Mouse (Mus musculus) stomach, postnatal 0 days (tissue): Measurements from ENCODE around the gene Cacnb4.

ENCODE experiments used
- CTCF ChIP-seq: IDR thresholded peaks from 2 replicates; pipeline ENCODE4 v1.5.1; 2016; ENCODE audit warnings: antibody characterized with exemption, low read depth, mild to moderate bottlenecking, moderate library complexity
- EP300 ChIP-seq: optimal IDR thresholded peaks from 2 replicates; pipeline ENCODE3; 2016; ENCODE audit warnings: antibody characterized with exemption

DNA sequence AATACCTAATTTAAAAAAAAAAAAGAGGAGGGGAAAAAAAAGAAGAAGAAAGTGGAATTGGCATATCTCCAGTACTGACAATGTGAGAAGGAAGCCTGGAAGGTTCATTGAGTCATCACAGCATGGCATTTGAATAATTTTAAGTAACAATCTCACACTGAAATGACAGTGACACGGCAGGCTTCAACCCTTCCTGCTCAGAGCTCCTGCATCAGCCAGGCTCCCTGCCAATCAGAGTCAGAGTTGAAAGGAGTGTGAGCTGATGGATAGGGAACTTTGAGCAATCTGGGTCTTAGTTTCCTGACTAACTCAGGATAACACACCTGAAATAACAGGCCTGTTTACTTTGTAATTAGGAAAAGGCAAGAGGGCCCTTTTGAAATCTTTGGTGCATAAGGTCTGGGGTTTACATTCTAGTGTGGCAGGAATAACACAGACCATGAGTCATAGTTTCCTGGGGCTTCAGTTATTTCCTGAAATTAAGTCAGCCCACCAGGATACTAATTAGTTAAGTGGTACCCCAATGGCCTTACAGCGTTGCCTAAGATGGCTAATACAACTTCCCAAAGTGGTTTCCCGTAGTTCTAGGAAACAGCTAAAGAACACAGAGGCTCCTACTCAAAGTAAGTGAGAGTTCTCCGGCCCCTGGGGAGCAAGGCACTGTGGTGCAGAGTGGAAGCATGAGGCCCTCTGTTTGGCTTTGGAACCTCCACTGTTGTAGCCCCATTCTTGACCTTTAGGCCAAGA lies 204.9 kb downstream of the Cacnb4 start:
- TF ChIP-seq CTCF (no peak), EP300 (no peak)
